Mouse (Mus musculus) forebrain, postnatal 0 days (tissue): ENCODE results near the gene Tnfrsf4. TPM values are rescaled to one million over a fixed set of nuclear protein-coding genes. Genes with fewer than 3 reads are reported as not detected.

Experiments used
- ATAC-seq: fragments of 200-750 bp; cut with Nextera tagmentation; 2 replicates; pipeline ENCODE4 v1.8.0; 2017; ENCODE audit warnings: mild to moderate bottlenecking, moderate library complexity
- DNase-seq: peaks from one replicate; pipeline ENCODE4 v3.0.0-alpha.2; 2015
- H3K27ac ChIP-seq: fragments of 300-500 bp; sonication (generic); 2 replicates; pipeline ENCODE4 v1.5.1; 2014; ENCODE audit warnings: low read depth, mild to moderate bottlenecking, antibody characterized with exemption, low read length, moderate library complexity, mixed read lengths
- H3K27me3 ChIP-seq: fragments of 300-500 bp; sonication (generic); 2 replicates; pipeline ENCODE4 v1.6.1; 2014; ENCODE audit warnings: mild to moderate bottlenecking, low read length, mixed read lengths; ENCODE audit not compliant: insufficient read depth
- H3K36me3 ChIP-seq: fragments of 300-500 bp; sonication (generic); 2 replicates; pipeline ENCODE4 v1.6.1; 2014; ENCODE audit warnings: mild to moderate bottlenecking, moderate library complexity; ENCODE audit not compliant: insufficient read depth
- H3K4me1 ChIP-seq: fragments of 300-500 bp; sonication (generic); 2 replicates; pipeline ENCODE4 v1.6.1; 2014; ENCODE audit warnings: antibody characterized with exemption; ENCODE audit not compliant: insufficient read depth
- H3K4me2 ChIP-seq: fragments of 300-500 bp; sonication (generic); 2 replicates; pipeline ENCODE4 v1.6.1; 2014; ENCODE audit warnings: low read depth, mild to moderate bottlenecking, moderate library complexity
- H3K4me3 ChIP-seq: fragments of 300-500 bp; sonication (generic); 2 replicates; pipeline ENCODE4 v1.5.1; 2014; ENCODE audit warnings: low read depth, low read length, mixed read lengths
- H3K9ac ChIP-seq: fragments of 300-500 bp; sonication (generic); 2 replicates; pipeline ENCODE4 v1.6.1; 2014; ENCODE audit warnings: mild to moderate bottlenecking
- H3K9me3 ChIP-seq: fragments of 300-500 bp; sonication (generic); 2 replicates; pipeline ENCODE4 v1.6.1; 2016; ENCODE audit warnings: low read length
- CTCF ChIP-seq: sonication (generic); IDR thresholded peaks from 2 replicates; pipeline ENCODE4 v1.5.1; 2016; ENCODE audit warnings: antibody characterized with exemption, control low read depth, low read depth
- WGBS: fragments of 180-500 bp; shearing (Covaris S2); extraction: QIAGEN DNeasy Blood & Tissue Kit; methylation state at CpG from one replicate; pipeline ENCODE4 v1.1.7; 2014; 5-methylcytosine and 5-hydroxymethylcytosine counted together
- microRNA counts: library from miRNA; unstranded; fragments of <30 nt; microRNA quantifications from one replicate; lab custom pipeline; 2015
- microRNA-seq, 2 experiments: library from miRNA; unstranded; fragments of <30 nt; microRNA quantifications; one replicate each; pipeline ENCODE4; 2016
- polyA plus RNA-seq: library from polyadenylated mRNA; unstranded; fragments of >200 nt; fragmentation: Nextera tagmentation; extraction: Ambion mirVana; gene quantifications from 2 replicates; pipeline ENCODE4 v1.2.1, GENCODE M21; 2015
- total RNA-seq: library from RNA; depleted of rRNA; stranded (reverse); fragments of >200 nt; gene quantifications from 2 replicates; pipeline ENCODE4 v1.2.3, GENCODE M21; 2014; rRNA removed

The Tnfrsf4 gene
- total and polyA plus RNA-seq, 2 experiments from 2014 or later: 0.40 to 0.48 TPM

DNA sequence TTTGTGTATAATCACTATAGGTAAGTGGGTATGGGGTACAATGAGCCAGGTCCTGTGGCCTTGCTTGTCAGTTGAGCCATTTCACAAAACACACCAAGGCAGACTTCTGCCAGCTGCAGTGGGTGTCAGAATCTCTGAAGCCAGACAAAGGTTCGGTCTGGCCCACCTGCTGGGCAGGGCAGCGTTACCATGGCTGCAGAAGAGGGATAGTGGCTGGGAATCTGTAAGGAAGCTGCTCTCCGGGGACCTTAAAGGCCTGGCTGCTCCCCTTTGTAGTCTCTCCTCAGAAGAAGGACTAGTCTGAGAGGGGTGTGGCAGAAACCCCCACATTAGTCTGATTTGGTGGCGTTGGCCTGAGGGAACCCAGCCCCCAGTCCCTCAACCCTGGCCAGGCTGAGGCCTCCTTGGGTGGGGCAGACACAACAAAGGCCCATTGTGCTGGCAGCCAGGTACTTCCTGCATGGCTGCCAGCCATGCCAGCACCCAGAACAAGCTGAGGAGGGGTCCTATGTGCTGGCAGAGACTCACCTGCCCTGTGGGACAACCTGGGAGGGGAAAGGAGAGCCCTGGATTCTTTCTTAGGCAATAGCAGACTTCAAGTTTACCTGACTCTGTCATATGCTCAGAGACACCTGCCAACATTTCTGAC lies 50.3 kb downstream of the Tnfrsf4 start:
- H3K4me3 ChIP-seq: no peak overlapping the region
- H3K4me1 ChIP-seq: no peaks in the 10 kb centered on the region
- no peak overlapping the region for H3K4me2 ChIP-seq
- H3K36me3 ChIP-seq: no peaks in the 10 kb centered on the region
- DNase-seq: no peak
- 6% methylated on average over 4 of the region's 4 CpGs for WGBS
- H3K9ac ChIP-seq: no peak overlapping the region
- no peaks in the 10 kb centered on the region for H3K9me3 ChIP-seq
- H3K27ac ChIP-seq: no peak overlapping the region
- TF ChIP-seq CTCF: no peak
- H3K27me3 ChIP-seq: no peaks in the 10 kb centered on the region
- ATAC-seq: no peak

DNA sequence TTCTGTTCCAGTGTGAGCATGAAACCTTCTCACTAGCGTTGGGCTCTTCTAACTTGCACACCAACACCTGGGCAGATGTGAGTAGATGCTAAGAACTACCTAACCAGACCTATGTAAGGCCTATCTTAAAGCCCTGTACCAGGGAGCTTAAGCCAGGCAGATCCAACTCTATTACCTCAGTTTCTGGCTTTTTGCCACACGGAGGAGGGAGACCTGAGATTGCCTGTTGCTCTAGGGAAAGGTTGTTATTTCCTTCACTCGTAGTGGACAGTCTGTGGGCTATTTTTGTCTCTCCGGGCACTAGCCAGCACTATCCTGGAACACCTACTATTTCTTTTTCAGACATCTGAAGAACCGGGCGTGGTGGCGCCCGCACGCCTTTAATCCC lies 50.9 kb downstream of the Tnfrsf4 start:
- H3K4me2 ChIP-seq: no peak overlapping the region
- no peaks in the 10 kb centered on the region for H3K4me1 ChIP-seq
- H3K27ac ChIP-seq: no peak overlapping the region
- 84% methylated on average over 9 of the region's 9 CpGs for WGBS
- H3K4me3 ChIP-seq: no peak overlapping the region
- no peaks in the 10 kb centered on the region for H3K36me3 ChIP-seq
- DNase-seq (no peak), ATAC-seq (no peak)
- no peaks in the 10 kb centered on the region for H3K9me3 ChIP-seq
- no peak overlapping the region for H3K9ac ChIP-seq
- no peak for TF ChIP-seq CTCF
- H3K27me3 ChIP-seq: no peaks in the 10 kb centered on the region

DNA sequence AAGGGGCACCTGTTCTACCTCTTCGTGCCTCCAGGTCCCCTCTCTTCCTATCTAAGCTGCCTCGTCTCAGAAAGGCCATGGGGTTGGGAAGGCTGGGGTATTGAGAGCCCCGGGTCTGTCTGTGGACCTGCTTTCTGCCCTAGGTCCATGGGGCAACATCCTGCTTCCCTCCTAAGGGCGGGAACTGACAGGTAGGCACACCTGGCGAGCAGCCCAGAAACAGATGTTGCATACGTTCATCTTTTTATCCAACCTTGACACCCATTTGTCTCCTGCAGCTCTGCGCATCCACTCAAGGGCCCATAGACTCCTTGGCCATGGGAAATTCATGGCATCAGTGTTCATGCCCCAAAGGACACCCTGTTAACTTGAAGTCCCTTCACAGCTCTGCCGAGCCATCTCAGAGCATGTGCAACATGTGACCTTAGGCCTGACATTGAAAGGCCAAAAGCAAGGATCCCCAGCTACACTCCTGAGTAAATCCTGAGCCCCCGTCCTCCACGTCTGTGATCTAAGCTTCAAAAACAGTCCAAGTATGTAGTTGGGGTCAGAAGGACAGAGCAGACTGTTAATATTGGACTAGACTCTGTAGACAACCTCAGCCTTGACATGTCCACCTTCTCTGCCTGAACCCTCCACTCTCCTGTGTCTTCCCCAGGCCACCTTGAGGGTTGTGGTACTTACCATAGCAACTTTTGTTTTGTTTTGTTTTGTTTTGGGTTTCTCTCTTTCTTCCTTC lies 51.7 kb downstream of the Tnfrsf4 start:
- H3K9me3 ChIP-seq: no peaks in the 10 kb centered on the region
- ATAC-seq (no peak), DNase-seq (no peak)
- H3K36me3 ChIP-seq: no peaks in the 10 kb centered on the region
- no peaks in the 10 kb centered on the region for H3K4me1 ChIP-seq
- TF ChIP-seq CTCF: no peak
- no peak overlapping the region for H3K9ac ChIP-seq
- H3K4me2 ChIP-seq: no peak overlapping the region
- no peak overlapping the region for H3K4me3 ChIP-seq
- no peak overlapping the region for H3K27ac ChIP-seq
- WGBS: 91% methylated on average over 10 of the region's 10 CpGs
- no peaks in the 10 kb centered on the region for H3K27me3 ChIP-seq

MicroRNAs encoded within 50 kb of the gene (microRNA counts, 519-probe panel; counts per million panel counts)
- microRNA mmu-miR-200a (lab: Ali Mortazavi, UCI) (3,632 counts per million, percentile 38 among the panel's probes with 10 or more counts), microRNA mmu-miR-200b (lab: Ali Mortazavi, UCI) (4,403 counts per million, percentile 55 among the panel's probes with 10 or more counts), microRNA mmu-miR-429 (lab: Ali Mortazavi, UCI) (4,975 counts per million, percentile 65 among the panel's probes with 10 or more counts)

Small RNA genes lying within 50 kb of the gene (microRNA-seq; reads per million reads assigned to microRNA genes)
- gene Mir200a (180 to 186 reads per million in 2 experiments), gene Mir200b (697 to 904 reads per million in 2 experiments), gene Mir429 (2,502 reads per million in 2 experiments)

Other genes starting within 250 kb of the Tnfrsf4 start
- gene Vwa1, start 239.1 kb upstream of the Tnfrsf4 start, total RNA-seq: 27.9 and 29.6 TPM in 2 replicates
- gene Vwa1, start 239.1 kb upstream of the Tnfrsf4 start, polyA plus RNA-seq: 22.9 and 24.8 TPM in 2 replicates
- gene Tmem88b, start 228.0 kb upstream of the Tnfrsf4 start, total RNA-seq: 0.14 and 0.38 TPM in 2 replicates
- gene Tmem88b, start 228.0 kb upstream of the Tnfrsf4 start, polyA plus RNA-seq: 0.24 and 0.38 TPM in 2 replicates
- not detected in 2 replicates for gene Ankrd65, start 223.4 kb upstream of the Tnfrsf4 start, total RNA-seq
- not detected in 2 replicates for gene Ankrd65, start 223.4 kb upstream of the Tnfrsf4 start, polyA plus RNA-seq
- 134 and 220 TPM in 2 replicates for gene Mrpl20, start 211.0 kb upstream of the Tnfrsf4 start, total RNA-seq
- gene Mrpl20, start 211.0 kb upstream of the Tnfrsf4 start, polyA plus RNA-seq: 304 and 396 TPM in 2 replicates
- 112 and 113 TPM in 2 replicates for gene Ccnl2, start 201.4 kb upstream of the Tnfrsf4 start, total RNA-seq
- gene Ccnl2, start 201.4 kb upstream of the Tnfrsf4 start, polyA plus RNA-seq: 48.3 and 68.3 TPM in 2 replicates
- gene Aurkaip1, start 182.6 kb upstream of the Tnfrsf4 start, total RNA-seq: 90.9 and 93.0 TPM in 2 replicates
- 148 and 183 TPM in 2 replicates for gene Aurkaip1, start 182.6 kb upstream of the Tnfrsf4 start, polyA plus RNA-seq
- 19.5 and 35.9 TPM in 2 replicates for gene Mxra8, start 174.2 kb upstream of the Tnfrsf4 start, total RNA-seq
- 25.0 and 30.5 TPM in 2 replicates for gene Mxra8, start 174.2 kb upstream of the Tnfrsf4 start, polyA plus RNA-seq
- 118 and 120 TPM in 2 replicates for gene Dvl1, start 166.4 kb upstream of the Tnfrsf4 start, total RNA-seq
- 15.1 and 16.3 TPM in 2 replicates for gene Dvl1, start 166.4 kb upstream of the Tnfrsf4 start, polyA plus RNA-seq
- gene Tas1r3, start 150.5 kb upstream of the Tnfrsf4 start, total RNA-seq: 0.54 and 0.67 TPM in 2 replicates
- 0.14 and 0.22 TPM in 2 replicates for gene Tas1r3, start 150.5 kb upstream of the Tnfrsf4 start, polyA plus RNA-seq
- 12.7 and 19.8 TPM in 2 replicates for gene Cptp, start 144.4 kb upstream of the Tnfrsf4 start, total RNA-seq
- gene Cptp, start 144.4 kb upstream of the Tnfrsf4 start, polyA plus RNA-seq: 18.7 and 22.8 TPM in 2 replicates
- 47.7 and 63.8 TPM in 2 replicates for gene Ints11, start 144.3 kb upstream of the Tnfrsf4 start, total RNA-seq
- gene Ints11, start 144.3 kb upstream of the Tnfrsf4 start, polyA plus RNA-seq: 58.8 and 59.8 TPM in 2 replicates
- 65.4 and 69.5 TPM in 2 replicates for gene Pusl1, start 122.1 kb upstream of the Tnfrsf4 start, total RNA-seq
- gene Pusl1, start 122.1 kb upstream of the Tnfrsf4 start, polyA plus RNA-seq: 56.5 and 59.0 TPM in 2 replicates
- 116 and 147 TPM in 2 replicates for gene Acap3, start 122.0 kb upstream of the Tnfrsf4 start, total RNA-seq
- 84.2 and 95.3 TPM in 2 replicates for gene Acap3, start 122.0 kb upstream of the Tnfrsf4 start, polyA plus RNA-seq
- gene Ube2j2, start 70.0 kb upstream of the Tnfrsf4 start, total RNA-seq: 80.3 and 84.7 TPM in 2 replicates
- gene Ube2j2, start 70.0 kb upstream of the Tnfrsf4 start, polyA plus RNA-seq: 138 and 163 TPM in 2 replicates
- 12.8 and 13.9 TPM in 2 replicates for gene C1qtnf12, start 51.5 kb upstream of the Tnfrsf4 start, total RNA-seq
- 10.3 and 11.1 TPM in 2 replicates for gene C1qtnf12, start 51.5 kb upstream of the Tnfrsf4 start, polyA plus RNA-seq
- gene B3galt6, start 21.2 kb upstream of the Tnfrsf4 start, total RNA-seq: 39.5 and 43.9 TPM in 2 replicates
- 19.4 and 28.6 TPM in 2 replicates for gene B3galt6, start 21.2 kb upstream of the Tnfrsf4 start, polyA plus RNA-seq
- gene Sdf4, start 21.0 kb upstream of the Tnfrsf4 start, total RNA-seq: 123 and 126 TPM in 2 replicates
- 115 and 117 TPM in 2 replicates for gene Sdf4, start 21.0 kb upstream of the Tnfrsf4 start, polyA plus RNA-seq
- 1.5 TPM in 1 of 2 replicates, not detected in the other for gene Tnfrsf18, start 12.3 kb downstream of the Tnfrsf4 start, total RNA-seq
- 0.67 and 1.2 TPM in 2 replicates for gene Tnfrsf18, start 12.3 kb downstream of the Tnfrsf4 start, polyA plus RNA-seq
- not detected in 2 replicates for gene Ttll10, start 45.6 kb downstream of the Tnfrsf4 start, total RNA-seq
- gene Ttll10, start 45.6 kb downstream of the Tnfrsf4 start, polyA plus RNA-seq: 0.06 TPM in 1 of 2 replicates, not detected in the other
- gene 9430015G10Rik, start 96.1 kb downstream of the Tnfrsf4 start, total RNA-seq: 22.8 and 28.3 TPM in 2 replicates
- 18.3 and 22.3 TPM in 2 replicates for gene 9430015G10Rik, start 96.1 kb downstream of the Tnfrsf4 start, polyA plus RNA-seq
- 0.33 and 0.46 TPM in 2 replicates for gene Rnf223, start 116.7 kb downstream of the Tnfrsf4 start, total RNA-seq
- gene Rnf223, start 116.7 kb downstream of the Tnfrsf4 start, polyA plus RNA-seq: 0.08 and 0.19 TPM in 2 replicates
- 218 and 261 TPM in 2 replicates for gene Agrn, start 183.6 kb downstream of the Tnfrsf4 start, total RNA-seq
- 48.2 and 61.3 TPM in 2 replicates for gene Agrn, start 183.6 kb downstream of the Tnfrsf4 start, polyA plus RNA-seq
- 1.4 and 2.2 TPM in 2 replicates for gene Isg15, start 187.0 kb downstream of the Tnfrsf4 start, total RNA-seq
- 2.4 and 3.4 TPM in 2 replicates for gene Isg15, start 187.0 kb downstream of the Tnfrsf4 start, polyA plus RNA-seq
- 3.5 and 5.7 TPM in 2 replicates for gene AW011738, start 189.5 kb downstream of the Tnfrsf4 start, total RNA-seq
- 1.8 and 3.4 TPM in 2 replicates for gene AW011738, start 189.5 kb downstream of the Tnfrsf4 start, polyA plus RNA-seq
- gene Perm1, start 202.0 kb downstream of the Tnfrsf4 start, total RNA-seq: 1.1 and 1.3 TPM in 2 replicates
- gene Perm1, start 202.0 kb downstream of the Tnfrsf4 start, polyA plus RNA-seq: 0.69 and 0.86 TPM in 2 replicates
- gene Plekhn1, start 221.0 kb downstream of the Tnfrsf4 start, total RNA-seq: 37.2 and 43.7 TPM in 2 replicates
- 11.8 and 14.3 TPM in 2 replicates for gene Plekhn1, start 221.0 kb downstream of the Tnfrsf4 start, polyA plus RNA-seq
- 80.7 and 83.9 TPM in 2 replicates for gene Noc2l, start 222.2 kb downstream of the Tnfrsf4 start, total RNA-seq
- 50.9 and 52.9 TPM in 2 replicates for gene Noc2l, start 222.2 kb downstream of the Tnfrsf4 start, polyA plus RNA-seq
- gene Samd11, start 241.8 kb downstream of the Tnfrsf4 start, total RNA-seq: 3.5 and 7.7 TPM in 2 replicates
- 1.2 and 1.9 TPM in 2 replicates for gene Samd11, start 241.8 kb downstream of the Tnfrsf4 start, polyA plus RNA-seq